ENCODE assay signal across 8 mouse cellular contexts in the genomic region with DNA sequence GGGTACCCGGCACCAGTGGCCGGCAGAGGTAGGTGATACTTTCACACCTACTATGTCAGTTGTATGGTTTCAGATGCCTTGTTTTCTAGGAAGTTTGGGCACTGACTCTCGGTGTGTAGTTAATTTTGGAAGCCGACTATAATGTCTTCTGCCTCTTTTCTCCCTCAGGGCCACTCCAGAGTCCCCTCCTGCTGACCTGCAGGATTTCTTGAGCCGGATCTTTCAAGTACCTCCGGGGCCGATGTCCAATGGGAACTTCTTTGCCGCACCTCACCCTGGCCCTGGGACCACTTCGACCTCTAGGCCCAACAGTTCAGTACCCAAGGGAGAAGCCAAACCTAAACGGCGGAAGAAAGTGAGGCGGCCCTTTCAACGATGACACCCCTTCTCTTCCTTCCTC. TPM values are rescaled to one million over a fixed set of nuclear protein-coding genes. Genes with fewer than 3 reads are reported as not detected.
DNase-seq lines count a peak whose midpoint lies in the region; ATAC-seq lines count a peak whose summit lies in the region.

A gene (plus strand): TSS at position 301 of the 400 bp plus-strand sequence.

- 91% methylated on average over 13 of the region's 13 CpGs for WGBS in liver, embryonic 11.5 days
- WGBS in embryonic facial prominence, embryonic 14.5 days, result 85% methylated on average over 13 of the region's 13 CpGs
- WGBS in heart, embryonic 15.5 days, result 89% methylated on average over 13 of the region's 13 CpGs
- 92% methylated on average over 13 of the region's 13 CpGs for WGBS in neural tube, embryonic 13.5 days

- peaks cover 28% of the 10 kb centered on the region for H3K36me3 ChIP-seq in liver, embryonic 11.5 days (ENCODE audit: control insufficient read depth, insufficient read depth, low read length)
- H3K36me3 ChIP-seq in embryonic facial prominence, embryonic 14.5 days (ENCODE audit: control insufficient read depth, insufficient read depth, low read length), result peaks cover 69% of the 10 kb centered on the region
- H3K36me3 ChIP-seq in heart, embryonic 15.5 days, result peaks cover 61% of the 10 kb centered on the region
- peaks cover 68% of the 10 kb centered on the region for H3K36me3 ChIP-seq in neural tube, embryonic 13.5 days

- H3K9ac ChIP-seq in liver, embryonic 11.5 days (ENCODE audit: low read depth, low read length), result no peak within 1 kb of the TSS
- no peak within 1 kb of the TSS for H3K9ac ChIP-seq in embryonic facial prominence, embryonic 14.5 days (ENCODE audit: low read depth, low read length)
- H3K9ac ChIP-seq in heart, embryonic 15.5 days, result no peak within 1 kb of the TSS
- no peak within 1 kb of the TSS for H3K9ac ChIP-seq in neural tube, embryonic 13.5 days

- ATAC-seq in liver, embryonic 11.5 days (replicated peaks; ENCODE audit: low FRiP score), result no peak
- ATAC-seq in embryonic facial prominence, embryonic 14.5 days (ENCODE audit: low read depth), result no peak
- no peak for ATAC-seq in heart, embryonic 15.5 days (replicated peaks; ENCODE audit: insufficient number of reproducible peaks, insufficient read depth, low FRiP score, low read depth)
- no peak for ATAC-seq in neural tube, embryonic 13.5 days (ENCODE audit: low read depth)

- H3K4me2 ChIP-seq in liver, embryonic 11.5 days, result no peak within 1 kb of the TSS
- H3K4me2 ChIP-seq in embryonic facial prominence, embryonic 14.5 days (ENCODE audit: low read depth, low read length), result no peak within 1 kb of the TSS
- H3K4me2 ChIP-seq in heart, embryonic 15.5 days, result no peak within 1 kb of the TSS
- no peak within 1 kb of the TSS for H3K4me2 ChIP-seq in neural tube, embryonic 13.5 days

- H3K27ac ChIP-seq in liver, embryonic 11.5 days (ENCODE audit: low read depth, low read length), result no peak within 1 kb of the TSS
- H3K27ac ChIP-seq in embryonic facial prominence, embryonic 14.5 days (replicated peaks; ENCODE audit: low read depth, low read length), result no peak within 1 kb of the TSS
- no peak within 1 kb of the TSS for H3K27ac ChIP-seq in heart, embryonic 15.5 days
- H3K27ac ChIP-seq in neural tube, embryonic 13.5 days (replicated peaks), result no peak within 1 kb of the TSS

- intact Hi-C loops in left cerebral cortex, postnatal 36 days (cut with DNase I), result no loop called here

- no peak within 1 kb of the TSS for H3K4me3 ChIP-seq in liver, embryonic 11.5 days (ENCODE audit: low read depth, low read length)
- no peak within 1 kb of the TSS for H3K4me3 ChIP-seq in embryonic facial prominence, embryonic 14.5 days (ENCODE audit: low read depth, low read length)
- H3K4me3 ChIP-seq in heart, embryonic 15.5 days, result no peak within 1 kb of the TSS
- H3K4me3 ChIP-seq in neural tube, embryonic 13.5 days, result no peak within 1 kb of the TSS

- H3K9me3 ChIP-seq in liver, embryonic 11.5 days (ENCODE audit: control insufficient read depth, low read length), result no peaks in the 10 kb centered on the region
- H3K9me3 ChIP-seq in embryonic facial prominence, embryonic 14.5 days (ENCODE audit: control insufficient read depth, low read length), result no peaks in the 10 kb centered on the region
- H3K9me3 ChIP-seq in heart, embryonic 15.5 days (replicated peaks), result no peaks in the 10 kb centered on the region
- no peaks in the 10 kb centered on the region for H3K9me3 ChIP-seq in neural tube, embryonic 13.5 days

- H3K27me3 ChIP-seq in liver, embryonic 11.5 days (replicated peaks; ENCODE audit: control insufficient read depth, insufficient read depth, low read length), result no peaks in the 10 kb centered on the region
- H3K27me3 ChIP-seq in embryonic facial prominence, embryonic 14.5 days (replicated peaks; ENCODE audit: control insufficient read depth, insufficient read depth, low read length), result no peaks in the 10 kb centered on the region
- H3K27me3 ChIP-seq in heart, embryonic 15.5 days, result no peaks in the 10 kb centered on the region
- H3K27me3 ChIP-seq in neural tube, embryonic 13.5 days, result no peaks in the 10 kb centered on the region

- no peak for DNase-seq in liver, embryonic 11.5 days (ENCODE audit: low spot score)
- no peak for DNase-seq in liver
- no peak for DNase-seq in embryonic facial prominence, embryonic 14.5 days (ENCODE audit: low spot score)
- no peak for DNase-seq in left cerebral cortex, postnatal 36 days (ENCODE audit: low spot score in 2 of 2)
- no peak for DNase-seq in right cerebral cortex, postnatal 25 days
- DNase-seq in adipocyte (ENCODE audit: low spot score), result no peak

- H3K4me1 ChIP-seq in liver, embryonic 11.5 days (replicated peaks; ENCODE audit: control insufficient read depth, insufficient read depth, low read length), result peaks cover 4% of the 10 kb centered on the region; the same call in 1 of the 2 replicates
- no peaks in the 10 kb centered on the region for H3K4me1 ChIP-seq in embryonic facial prominence, embryonic 14.5 days (ENCODE audit: control insufficient read depth, insufficient read depth, low read length)
- H3K4me1 ChIP-seq in heart, embryonic 15.5 days (replicated peaks), result peaks cover 8% of the 10 kb centered on the region
- H3K4me1 ChIP-seq in neural tube, embryonic 13.5 days (replicated peaks), result peaks cover 9% of the 10 kb centered on the region

RNA-seq across cellular contexts. Expression of the gene that starts here (rescaled TPM):
- 229 and 250 TPM in 2 replicates for polyA plus RNA-seq in liver, embryonic 11.5 days (2014; fragmentation: Nextera tagmentation; extraction: Ambion mirVana)
- 185 and 194 TPM in 2 replicates for polyA plus RNA-seq in embryonic facial prominence, embryonic 14.5 days (2014; fragmentation: Nextera tagmentation; extraction: Ambion mirVana)
- polyA plus RNA-seq in heart, embryonic 15.5 days (2015; fragmentation: Nextera tagmentation; extraction: Ambion mirVana), result 145 and 168 TPM in 2 replicates
- total RNA-seq in left cerebral cortex, postnatal 36 days (2021), result 10 to 100 TPM; 32.9 to 40.9 TPM
- polyA plus RNA-seq in neural tube, embryonic 13.5 days (2015; fragmentation: Nextera tagmentation; extraction: Ambion mirVana), result 185 and 212 TPM in 2 replicates
